Mouse (Mus musculus) stomach, embryonic 16.5 days (tissue): ENCODE data around the gene Faah. TPM values are rescaled to one million over a fixed set of nuclear protein-coding genes. Genes with fewer than 3 reads are reported as not detected.

ENCODE experiments used
- ATAC-seq: fragments of 200-750 bp; cut with Nextera tagmentation; 2 replicates; pipeline ENCODE4 v1.8.0; 2017; ENCODE audit warnings: moderate number of reproducible peaks, moderate TSS enrichment; ENCODE audit not compliant: insufficient read depth, low FRiP score
- H3K27ac ChIP-seq: fragments of 300-500 bp; sonication (generic); 2 replicates; pipeline ENCODE4 v1.5.1; 2014; ENCODE audit warnings: low read length
- H3K27me3 ChIP-seq: fragments of 300-500 bp; sonication (generic); 2 replicates; pipeline ENCODE4 v1.6.1; 2014; ENCODE audit warnings: low read length, control low read depth, mixed read lengths; ENCODE audit not compliant: control insufficient read depth, insufficient read depth
- H3K36me3 ChIP-seq: fragments of 300-500 bp; sonication (generic); 2 replicates; pipeline ENCODE4 v1.6.1; 2014; ENCODE audit warnings: low read length; ENCODE audit not compliant: control insufficient read depth, insufficient read depth
- H3K4me1 ChIP-seq: fragments of 300-500 bp; sonication (generic); 2 replicates; pipeline ENCODE4 v1.6.1; 2014; ENCODE audit warnings: low read length, control low read depth, mixed read lengths; ENCODE audit not compliant: control insufficient read depth, insufficient read depth
- H3K4me2 ChIP-seq: fragments of 300-500 bp; sonication (generic); 2 replicates; pipeline ENCODE4 v1.6.1; 2014; ENCODE audit warnings: low read depth, low read length, mixed read lengths
- H3K4me3 ChIP-seq: fragments of 300-500 bp; sonication (generic); replicated peaks from 2 replicates; pipeline ENCODE4 v1.5.1; 2014; ENCODE audit warnings: mild to moderate bottlenecking, low read length
- H3K9ac ChIP-seq: fragments of 300-500 bp; sonication (generic); 2 replicates; pipeline ENCODE4 v1.6.1; 2014; ENCODE audit warnings: low read length
- H3K9me3 ChIP-seq: fragments of 300-500 bp; sonication (generic); replicated peaks from 2 replicates; pipeline ENCODE4 v1.6.1; 2016; ENCODE audit warnings: low read length, control low read depth; ENCODE audit not compliant: control insufficient read depth
- WGBS: fragments of 180-500 bp; shearing (Covaris S2); extraction: QIAGEN DNeasy Blood & Tissue Kit; methylation state at CpG from one replicate; pipeline ENCODE4 v1.1.7; 2014; 5-methylcytosine and 5-hydroxymethylcytosine counted together
- polyA plus RNA-seq: library from polyadenylated mRNA; unstranded; fragments of >200 nt; fragmentation: Nextera tagmentation; extraction: Ambion mirVana; gene quantifications from 2 replicates; pipeline ENCODE4 v1.2.1, GENCODE M21; 2015

Faah gene
- polyA plus RNA-seq, 1 experiment from 2014 or later = 15.9 TPM

DNA sequence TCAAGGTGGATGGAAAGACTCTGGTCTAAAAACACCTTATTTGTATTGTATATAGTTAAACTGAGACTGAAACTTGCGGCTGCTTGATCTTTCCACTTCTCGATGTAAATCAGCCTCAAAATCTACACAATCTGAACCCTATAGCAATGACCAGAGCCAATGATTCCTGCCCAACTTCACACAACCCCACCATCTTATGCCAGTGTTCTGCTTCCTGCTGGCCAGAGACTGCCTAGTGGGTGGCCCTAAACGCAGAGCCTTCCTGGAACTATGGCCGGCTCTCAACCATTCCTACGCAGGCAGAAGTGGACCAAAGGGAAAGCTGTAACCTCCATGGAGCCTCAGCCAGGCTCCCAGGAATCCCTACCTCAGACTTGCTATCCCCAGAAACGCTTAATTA is 54.0 kb downstream of the Faah start:
- H3K27ac ChIP-seq = no peak overlapping the region
- no peak overlapping the region for H3K9ac ChIP-seq
- H3K9me3 ChIP-seq = no peaks in the 10 kb centered on the region
- ATAC-seq = no peak
- H3K27me3 ChIP-seq = peaks cover 64% of the 10 kb centered on the region
- H3K4me2 ChIP-seq = no peak overlapping the region
- H3K36me3 ChIP-seq = no peaks in the 10 kb centered on the region
- WGBS = 26% methylated on average over 6 of the region's 6 CpGs
- H3K4me3 ChIP-seq = no peak overlapping the region
- peaks cover 5% of the 10 kb centered on the region for H3K4me1 ChIP-seq

DNA sequence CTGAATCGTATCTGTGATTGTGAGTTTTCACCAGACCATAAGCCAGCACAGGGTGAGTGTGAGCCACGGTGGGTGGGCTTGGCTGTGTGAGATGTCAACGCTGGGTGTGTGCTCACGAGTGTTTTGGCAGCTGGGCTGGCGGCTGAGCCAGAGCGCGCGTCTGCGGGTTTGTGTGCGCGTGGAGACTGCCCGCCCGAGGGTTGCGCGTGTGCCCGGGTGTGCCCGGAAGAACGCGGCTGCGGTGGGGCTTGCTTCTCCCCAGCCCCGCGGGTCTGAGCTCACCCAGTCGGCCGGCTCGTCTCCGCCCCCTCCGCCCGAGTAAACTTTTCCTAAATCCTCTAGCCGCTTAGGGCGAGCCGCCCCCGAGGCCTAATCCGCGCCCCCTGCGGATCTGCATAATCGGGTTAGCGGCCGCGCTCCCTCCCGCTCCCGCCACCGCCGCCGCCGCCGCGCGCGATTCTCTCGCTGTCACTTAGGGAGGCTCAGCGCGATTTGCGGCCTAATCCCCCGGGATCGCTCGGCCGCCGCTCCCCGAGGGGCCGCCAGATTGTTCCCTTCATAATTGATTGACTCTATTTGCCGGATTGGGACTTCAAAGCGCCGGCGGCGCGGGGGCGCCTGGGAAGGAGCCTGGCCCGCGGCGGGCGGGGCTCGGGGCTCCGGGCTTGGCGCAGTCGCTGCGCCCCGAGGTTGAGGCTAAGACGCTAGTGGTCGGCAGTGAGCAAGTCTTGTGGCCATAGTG is 54.9 kb downstream of the Faah start:
- Histone ChIP-seq H3K4me1 (peaks cover 5% of the 10 kb centered on the region), H3K36me3 (no peaks in the 10 kb centered on the region), H3K9ac (peak overlapping the region; percentile 71), H3K9me3 (no peaks in the 10 kb centered on the region), H3K27me3 (peaks cover 64% of the 10 kb centered on the region), H3K27ac (no peak overlapping the region), H3K4me3 (peak overlapping the region; percentile 61), H3K4me2 (peak overlapping the region; percentile 94)
- under 1% methylated on average over 79 of the region's 79 CpGs for WGBS
- peak; percentile 64 for ATAC-seq

DNA sequence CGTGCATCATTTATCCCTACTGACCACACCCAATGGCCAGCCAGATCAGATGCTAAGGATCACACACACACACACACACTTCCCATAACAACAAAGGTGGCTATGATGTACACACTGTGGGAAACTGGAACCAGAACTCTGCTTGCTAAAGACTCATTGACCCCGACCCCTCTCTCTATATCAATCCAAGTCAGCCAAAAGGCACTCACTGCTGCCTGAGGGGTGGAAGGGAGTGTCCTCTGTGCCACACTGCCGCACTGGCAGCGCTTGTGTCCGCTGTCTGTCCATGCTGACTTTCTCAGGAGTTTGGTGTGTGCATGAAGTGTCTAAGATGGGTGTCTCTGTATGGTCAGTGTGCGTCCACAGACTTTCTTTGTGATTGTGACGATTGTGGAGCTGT is 55.7 kb downstream of the Faah start:
- ATAC-seq = peak; percentile 18; the same call in 1 of the 2 replicates
- no peak overlapping the region for H3K4me3 ChIP-seq
- no peaks in the 10 kb centered on the region for H3K9me3 ChIP-seq
- H3K9ac ChIP-seq = no peak overlapping the region
- H3K4me1 ChIP-seq = peaks cover 5% of the 10 kb centered on the region
- no peak overlapping the region for H3K27ac ChIP-seq
- no peaks in the 10 kb centered on the region for H3K36me3 ChIP-seq
- H3K4me2 ChIP-seq = 0 out of 2 replicates have a peak overlapping the region, but pooled peaks have one; percentile 94
- 13% methylated on average over 7 of the region's 7 CpGs for WGBS
- peaks cover 64% of the 10 kb centered on the region for H3K27me3 ChIP-seq

DNA sequence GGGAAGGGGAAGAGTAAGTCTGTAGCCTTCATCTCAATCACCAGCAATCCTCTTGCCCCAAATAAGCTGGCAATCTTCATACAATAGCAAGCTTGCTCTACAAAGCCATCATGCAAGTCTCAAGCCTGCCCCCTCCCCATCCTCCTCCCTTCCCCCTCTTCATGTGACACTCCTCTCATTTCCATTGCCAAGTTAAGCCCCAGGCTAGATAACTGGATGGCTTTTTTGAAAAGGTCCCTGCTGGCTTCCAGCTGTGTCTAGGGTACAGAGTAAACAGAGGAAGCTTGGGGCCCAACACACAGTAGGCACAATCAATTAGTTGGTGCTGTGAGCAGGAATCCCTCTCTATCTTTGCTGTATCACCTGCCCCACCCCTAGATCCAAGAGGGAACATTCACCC is 58.2 kb downstream of the Faah start:
- Histone ChIP-seq H3K4me3 (no peak overlapping the region), H3K27me3 (peaks cover 77% of the 10 kb centered on the region), H3K36me3 (no peaks in the 10 kb centered on the region), H3K9me3 (no peaks in the 10 kb centered on the region), H3K4me2 (no peak overlapping the region), H3K4me1 (peaks cover 5% of the 10 kb centered on the region), H3K9ac (no peak overlapping the region), H3K27ac (no peak overlapping the region)
- no peak for ATAC-seq

DNA sequence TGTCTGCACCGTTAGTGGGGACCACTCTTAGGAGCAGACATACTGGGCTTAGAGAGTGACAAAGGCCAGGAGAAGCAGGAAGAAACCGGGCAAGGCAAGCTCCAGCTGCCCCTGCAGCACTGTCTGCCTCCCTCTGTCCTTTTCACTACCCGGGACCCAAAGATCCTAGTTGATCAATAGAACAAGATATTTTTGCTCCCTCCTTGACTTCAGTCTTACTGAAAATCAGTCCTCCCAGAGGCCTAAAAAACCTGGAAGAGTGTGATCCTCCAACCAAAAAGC is 62.3 kb downstream of the Faah start:
- WGBS = 8% methylated on average over 3 of the region's 3 CpGs
- no peak overlapping the region for H3K27ac ChIP-seq
- no peak for ATAC-seq
- H3K9me3 ChIP-seq = no peaks in the 10 kb centered on the region
- H3K36me3 ChIP-seq = no peaks in the 10 kb centered on the region
- no peak overlapping the region for H3K4me2 ChIP-seq
- no peaks in the 10 kb centered on the region for H3K4me1 ChIP-seq
- H3K4me3 ChIP-seq = no peak overlapping the region
- peaks cover 70% of the 10 kb centered on the region for H3K27me3 ChIP-seq
- no peak overlapping the region for H3K9ac ChIP-seq

DNA sequence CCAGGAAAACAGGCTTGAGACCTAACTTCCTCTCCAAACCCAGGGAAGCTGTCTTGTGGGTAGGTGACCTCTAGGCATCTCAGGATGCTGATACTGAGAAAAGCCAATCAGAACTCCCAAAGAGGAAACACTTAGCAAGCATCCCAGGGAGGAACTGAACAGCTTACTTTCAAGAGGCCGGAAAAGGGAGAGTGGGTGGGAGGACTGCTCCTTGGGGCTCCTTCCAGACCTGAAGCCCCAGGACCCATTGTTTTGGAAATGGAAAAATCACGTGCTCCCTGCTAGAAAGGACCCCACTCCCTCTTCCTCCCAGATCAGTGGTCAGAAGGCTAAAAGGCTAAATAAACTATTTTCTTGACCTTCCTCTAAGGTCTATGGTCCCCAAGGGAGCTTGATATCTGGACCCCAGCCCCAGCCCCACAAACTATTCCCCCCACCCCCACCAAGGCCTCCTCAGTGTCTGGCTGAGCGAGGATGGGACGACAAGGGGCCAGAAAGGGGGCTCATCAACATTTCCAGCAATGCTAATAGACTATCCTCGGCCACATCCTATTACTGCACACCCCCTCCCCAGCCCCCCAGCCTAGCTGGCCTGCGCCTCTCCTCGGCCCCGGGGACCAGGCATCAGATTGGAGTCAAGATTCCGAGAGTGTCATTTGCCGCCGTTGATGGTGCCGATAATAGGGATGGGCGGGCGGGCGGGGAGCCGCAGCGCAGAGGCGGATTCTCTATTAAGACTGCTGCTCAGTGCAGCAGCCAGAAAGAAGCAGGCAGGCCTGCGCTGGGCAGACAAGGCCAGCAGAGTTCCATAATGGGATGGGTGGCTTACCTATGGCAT is 62.9 kb downstream of the Faah start:
- Histone ChIP-seq H3K27ac (no peak overlapping the region), H3K9me3 (no peaks in the 10 kb centered on the region), H3K4me3 (no peak overlapping the region), H3K4me1 (no peaks in the 10 kb centered on the region), H3K9ac (no peak overlapping the region), H3K36me3 (no peaks in the 10 kb centered on the region), H3K4me2 (no peak overlapping the region), H3K27me3 (peaks cover 73% of the 10 kb centered on the region)
- WGBS = 7% methylated on average over 19 of the region's 19 CpGs
- no peak for ATAC-seq

DNA sequence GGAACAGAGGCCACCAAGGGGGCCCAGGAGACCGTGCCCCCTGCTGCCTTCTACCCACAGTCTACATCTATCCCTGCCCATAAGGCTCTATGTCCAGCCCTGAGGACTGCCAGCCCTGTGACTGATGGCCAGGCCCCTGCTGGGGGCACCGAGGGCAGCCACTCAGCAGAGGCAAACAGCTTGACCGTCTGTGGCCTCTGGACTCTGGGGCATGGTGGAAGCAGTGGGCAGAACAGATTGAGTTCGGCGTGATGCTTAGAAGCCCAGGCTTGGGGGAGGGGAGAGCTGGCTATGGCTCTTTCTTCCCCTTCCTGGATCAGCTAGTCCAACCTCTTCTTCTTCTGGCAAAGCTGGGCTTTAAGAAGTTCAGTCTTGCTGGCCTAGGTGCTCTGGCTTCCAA is 64.2 kb downstream of the Faah start:
- no peak overlapping the region for H3K27ac ChIP-seq
- no peak overlapping the region for H3K9ac ChIP-seq
- 40% methylated on average over 5 of the region's 5 CpGs for WGBS
- no peaks in the 10 kb centered on the region for H3K9me3 ChIP-seq
- peaks cover 65% of the 10 kb centered on the region for H3K27me3 ChIP-seq
- ATAC-seq = no peak
- H3K4me2 ChIP-seq = no peak overlapping the region
- no peaks in the 10 kb centered on the region for H3K4me1 ChIP-seq
- no peaks in the 10 kb centered on the region for H3K36me3 ChIP-seq
- H3K4me3 ChIP-seq = no peak overlapping the region

DNA sequence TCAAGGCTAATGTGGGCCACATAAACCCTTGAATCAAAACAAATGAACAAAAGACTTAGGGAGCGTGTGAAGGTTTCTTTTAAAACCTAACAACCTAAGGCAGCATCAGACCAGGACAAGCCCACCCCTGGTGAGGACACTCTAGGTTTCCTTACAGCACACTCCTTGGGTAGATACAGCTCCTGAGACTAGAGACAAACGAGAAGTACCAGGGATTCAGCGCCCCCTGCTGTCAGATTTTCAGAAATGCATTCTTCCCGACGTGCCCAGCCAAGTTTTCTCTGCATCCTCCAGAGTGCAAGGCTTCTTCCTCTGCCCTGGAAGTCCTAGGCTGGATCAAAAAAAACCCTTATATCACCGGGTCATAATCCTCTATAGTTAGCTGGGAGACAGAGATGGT is 65.0 kb downstream of the Faah start:
- no peaks in the 10 kb centered on the region for H3K36me3 ChIP-seq
- H3K9ac ChIP-seq = no peak overlapping the region
- H3K27me3 ChIP-seq = peaks cover 63% of the 10 kb centered on the region
- no peak for ATAC-seq
- H3K4me1 ChIP-seq = no peaks in the 10 kb centered on the region
- 16% methylated on average over 6 of the region's 6 CpGs for WGBS
- H3K4me3 ChIP-seq = no peak overlapping the region
- no peak overlapping the region for H3K4me2 ChIP-seq
- no peaks in the 10 kb centered on the region for H3K9me3 ChIP-seq
- H3K27ac ChIP-seq = no peak overlapping the region

DNA sequence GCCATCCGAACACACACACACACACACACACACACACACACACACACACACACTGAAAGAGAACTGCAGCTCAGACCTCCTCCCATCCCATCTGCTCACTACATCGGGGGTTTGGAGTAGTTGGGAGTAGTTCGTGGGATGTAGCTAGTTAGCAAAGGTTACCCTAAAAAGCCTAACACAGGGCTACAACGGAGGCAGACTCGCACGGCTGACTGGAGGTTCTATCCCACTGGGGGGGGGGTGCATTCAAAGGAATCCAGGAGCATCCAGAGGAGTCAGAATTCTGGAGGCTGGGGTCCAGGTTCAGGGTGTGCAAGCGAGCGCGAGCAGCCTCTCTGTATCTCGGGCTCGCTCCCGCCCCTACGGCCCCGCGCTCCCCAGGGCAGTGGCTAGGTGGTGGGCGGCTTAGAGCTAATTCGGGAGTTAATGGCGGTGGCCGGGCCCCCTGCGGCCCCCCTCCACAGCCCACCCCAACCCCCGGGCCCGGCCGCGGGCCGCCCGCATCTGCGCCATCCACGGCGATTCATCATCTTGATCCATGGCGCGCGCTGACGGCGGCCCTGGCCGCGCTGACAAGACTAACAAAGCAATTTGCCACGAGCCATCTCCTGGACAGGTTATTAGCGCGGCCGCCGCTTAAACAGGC is 73.9 kb downstream of the Faah start:
- no peaks in the 10 kb centered on the region for H3K9me3 ChIP-seq
- 1% methylated on average over 41 of the region's 41 CpGs for WGBS
- no peak overlapping the region for H3K9ac ChIP-seq
- H3K27ac ChIP-seq = no peak overlapping the region
- no peak overlapping the region for H3K4me3 ChIP-seq
- H3K36me3 ChIP-seq = no peaks in the 10 kb centered on the region
- peaks cover 7% of the 10 kb centered on the region; the same call in 1 of the 2 replicates for H3K4me1 ChIP-seq
- H3K27me3 ChIP-seq = peaks cover 85% of the 10 kb centered on the region
- no peak for ATAC-seq
- no peak overlapping the region for H3K4me2 ChIP-seq
